Mouse (Mus musculus): Measurements from ENCODE around the gene Actr1b. TPM values are rescaled to one million over a fixed set of nuclear protein-coding genes. Genes with fewer than 3 reads are reported as not detected.

The Actr1b gene
- total and polyA plus RNA-seq, 3 experiments, result 89.8 to 98.1 (median 94.8) TPM

GRCm38 (mm10) chr1:36694871-36695270 lies 19.4 kb downstream of the Actr1b start:
- 0 out of 2 replicates have a peak, but pooled peaks have one; percentile 2 for TF ChIP-seq EP300 (IDR thresholded peaks at IDR 0.05; ENCODE audit: insufficient read depth, low read depth, low read length)
- no peak for TF ChIP-seq CTCF (IDR thresholded peaks at IDR 0.05)
- Histone ChIP-seq H3K79me2 (replicated peaks; ENCODE audit: control insufficient read depth, insufficient read depth, low read length) (peaks cover 2% of the 10 kb centered on the region; the same call in 1 of the 2 replicates), H3K36me3 (ENCODE audit: control insufficient read depth, insufficient read depth, low read length) (no peaks in the 10 kb centered on the region; the same call in none of the 2 replicates), H3K4me1 (ENCODE audit: control insufficient read depth, insufficient read depth, low read length) (peaks cover 4% of the 10 kb centered on the region), H3K27me3 (ENCODE audit: control insufficient read depth, insufficient read depth, low read length) (no peaks in the 10 kb centered on the region), H3K27ac (no peak overlapping the region), H3K9ac (ENCODE audit: low read depth, low read length) (no peak overlapping the region), H3K4me3 (no peak overlapping the region)
- WGBS, result 81% methylated on average over 6 of the region's 6 CpGs
- intact Hi-C loops (cut with DNase I), result loop anchor here (10.0 kb wide), 1 partner anchor 340 kb away; no protein-coding TSS in a partner anchor
- no peak for DNase-seq

- peak within 1 kb of the TSS; percentile 89 for H3K4me3 ChIP-seq
- H3K27me3 ChIP-seq (ENCODE audit: control insufficient read depth, insufficient read depth, low read length), result no peaks in the 10 kb centered on the region
- H3K9ac ChIP-seq (ENCODE audit: low read depth, low read length), result peak within 1 kb of the TSS; percentile 83
- no peaks in the 10 kb centered on the region; the same call in none of the 2 replicates for H3K36me3 ChIP-seq (ENCODE audit: control insufficient read depth, insufficient read depth, low read length)
- intact Hi-C loops (cut with DNase I), result loop anchor here (1.0 to 10.0 kb wide), 2 partner anchors 18 to 337 kb away; no protein-coding TSS in a partner anchor
- under 1% methylated on average over 68 of the region's 68 CpGs for WGBS
- H3K79me2 ChIP-seq (replicated peaks; ENCODE audit: control insufficient read depth, insufficient read depth, low read length), result peaks cover 2% of the 10 kb centered on the region; the same call in 1 of the 2 replicates
- TF ChIP-seq CTCF (IDR thresholded peaks at IDR 0.05) (no peak), EP300 (IDR thresholded peaks at IDR 0.05; ENCODE audit: insufficient read depth, low read depth, low read length) (0 out of 2 replicates have a peak, but pooled peaks have one; percentile 12), POLR2A (IDR thresholded peaks at IDR 0.05; ENCODE audit: insufficient read depth, low read depth, low read length) (peak; percentile 75)
- H3K4me1 ChIP-seq (ENCODE audit: control insufficient read depth, insufficient read depth, low read length), result peaks cover 4% of the 10 kb centered on the region
- peak; percentile 95 to 98 for DNase-seq
- H3K27ac ChIP-seq, result peak within 1 kb of the TSS; percentile 87
Observed at GRCm38 (mm10) chr1:36691271-36692155, 22.7 kb downstream of the Actr1b start, which contains the start of gene Cox5b. TSS of gene Cox5b (plus strand) at chr1:36691449.

GRCm38 (mm10) chr1:36690671-36691235 lies 23.5 kb downstream of the Actr1b start:
- H3K27me3 ChIP-seq (ENCODE audit: control insufficient read depth, insufficient read depth, low read length), result no peaks in the 10 kb centered on the region
- 62% methylated on average over 11 of the region's 11 CpGs for WGBS
- peaks cover 2% of the 10 kb centered on the region; the same call in 1 of the 2 replicates for H3K79me2 ChIP-seq (replicated peaks; ENCODE audit: control insufficient read depth, insufficient read depth, low read length)
- H3K36me3 ChIP-seq (ENCODE audit: control insufficient read depth, insufficient read depth, low read length), result no peaks in the 10 kb centered on the region; the same call in none of the 2 replicates
- DNase-seq, result no peak
- TF ChIP-seq EP300 (IDR thresholded peaks at IDR 0.05; ENCODE audit: insufficient read depth, low read depth, low read length) (no peak), POLR2A (IDR thresholded peaks at IDR 0.05; ENCODE audit: insufficient read depth, low read depth, low read length) (no peak), CTCF (IDR thresholded peaks at IDR 0.05) (no peak)
- H3K4me3 ChIP-seq, result peak overlapping the region; percentile 36
- H3K9ac ChIP-seq (ENCODE audit: low read depth, low read length), result peak overlapping the region; percentile 59
- peak overlapping the region; percentile 71 for H3K27ac ChIP-seq
- H3K4me1 ChIP-seq (ENCODE audit: control insufficient read depth, insufficient read depth, low read length), result peaks cover 4% of the 10 kb centered on the region
- intact Hi-C loops (cut with DNase I), result loop anchor here (10.0 kb wide), 1 partner anchor 336 kb away; no protein-coding TSS in a partner anchor

GRCm38 (mm10) chr1:36683810-36684467 lies 30.3 kb downstream of the Actr1b start:
- no peaks in the 10 kb centered on the region for H3K27me3 ChIP-seq (ENCODE audit: control insufficient read depth, insufficient read depth, low read length)
- TF ChIP-seq CTCF (IDR thresholded peaks at IDR 0.05) (peak; percentile 97), EP300 (IDR thresholded peaks at IDR 0.05; ENCODE audit: insufficient read depth, low read depth, low read length) (peak; percentile 63; the same call in 1 of the 2 replicates), POLR2A (IDR thresholded peaks at IDR 0.05; ENCODE audit: insufficient read depth, low read depth, low read length) (no peak)
- WGBS, result 9% methylated on average over 13 of the region's 13 CpGs
- intact Hi-C loops (cut with DNase I), result loop anchor here (1.0 to 2.0 kb wide), 2 partner anchors 49 to 137 kb away; partner anchors contain the start of gene Ankrd39
- no peaks in the 10 kb centered on the region for H3K79me2 ChIP-seq (replicated peaks; ENCODE audit: control insufficient read depth, insufficient read depth, low read length)
- H3K9ac ChIP-seq (ENCODE audit: low read depth, low read length), result no peak overlapping the region
- no peak overlapping the region for H3K27ac ChIP-seq
- no peaks in the 10 kb centered on the region for H3K36me3 ChIP-seq (ENCODE audit: control insufficient read depth, insufficient read depth, low read length)
- no peaks in the 10 kb centered on the region for H3K4me1 ChIP-seq (ENCODE audit: control insufficient read depth, insufficient read depth, low read length)
- DNase-seq, result peak; percentile 79 to 83
- no peak overlapping the region for H3K4me3 ChIP-seq

- H3K36me3 ChIP-seq (ENCODE audit: control insufficient read depth, insufficient read depth, low read length), result no peaks in the 10 kb centered on the region
- no peaks in the 10 kb centered on the region for H3K79me2 ChIP-seq (replicated peaks; ENCODE audit: control insufficient read depth, insufficient read depth, low read length)
- H3K4me3 ChIP-seq, result no peak within 1 kb of the TSS
- no peak for DNase-seq
- no peak within 1 kb of the TSS for H3K9ac ChIP-seq (ENCODE audit: low read depth, low read length)
- H3K4me1 ChIP-seq (ENCODE audit: control insufficient read depth, insufficient read depth, low read length), result no peaks in the 10 kb centered on the region
- H3K27me3 ChIP-seq (ENCODE audit: control insufficient read depth, insufficient read depth, low read length), result no peaks in the 10 kb centered on the region
- 93% methylated on average over 39 of the region's 39 CpGs for WGBS
- no peak within 1 kb of the TSS for H3K27ac ChIP-seq
- TF ChIP-seq CTCF (IDR thresholded peaks at IDR 0.05) (no peak), POLR2A (IDR thresholded peaks at IDR 0.05; ENCODE audit: insufficient read depth, low read depth, low read length) (no peak), EP300 (IDR thresholded peaks at IDR 0.05; ENCODE audit: insufficient read depth, low read depth, low read length) (no peak)
- intact Hi-C loops (cut with DNase I), result no loop called here
Observed at GRCm38 (mm10) chr1:36682620-36683355, 31.4 kb downstream of the Actr1b start, which contains the start of gene Fam178b. TSS of gene Fam178b (minus strand) at chr1:36683183.
